Mouse (Mus musculus): ENCODE results near the gene H2afj.

Gene H2afj

DNA sequence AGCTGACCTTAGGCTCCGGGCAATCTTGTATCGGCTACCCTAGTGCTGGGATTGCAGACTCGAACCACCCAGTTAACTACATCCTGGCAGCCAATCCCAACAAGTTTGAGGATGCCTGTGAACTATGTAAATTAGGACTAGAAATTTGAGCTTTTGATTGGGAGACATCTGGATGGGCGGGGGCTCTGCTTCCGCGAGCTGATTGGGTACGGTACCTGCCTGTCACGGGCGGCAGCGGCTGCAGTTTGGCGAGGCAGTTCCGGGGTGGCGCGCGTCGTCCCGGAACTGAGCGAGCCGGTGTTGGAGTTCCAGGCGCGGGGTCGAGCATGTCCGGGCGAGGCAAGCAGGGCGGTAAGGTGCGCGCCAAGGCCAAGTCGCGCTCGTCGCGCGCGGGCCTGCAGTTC is at the start of gene H2afj:
Gene H2afj, plus strand, starts transcription at position 231 of the 404 bp plus-strand sequence.
- in situ Hi-C loops (cut with MboI, MseI) = loop anchor here (5.0 to 25.0 kb wide), 4 partner anchors 157 to 1886 kb away; partner anchors contain the start of genes Cdkn1b (in 1 of the 2) and Strap (in 1 of the 2)

DNA sequence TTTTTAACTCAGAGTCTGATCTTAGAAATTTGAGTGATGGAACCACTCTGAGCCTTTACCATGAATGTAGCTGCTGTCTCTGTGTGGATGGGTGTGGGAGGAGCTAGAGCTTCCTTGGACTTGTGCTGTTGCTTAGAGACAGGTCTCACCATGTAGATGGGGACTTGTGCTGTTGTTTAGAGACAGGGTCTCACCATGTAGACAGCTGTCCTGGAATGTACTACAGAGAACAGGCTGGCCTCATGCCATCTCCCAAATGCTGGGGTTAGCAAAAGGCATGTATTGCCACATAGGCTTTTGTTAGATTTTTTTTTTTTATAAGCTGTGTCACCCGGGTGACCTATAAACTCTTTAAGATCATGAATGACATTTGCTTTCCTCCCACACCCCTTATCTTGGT is 44.1 kb upstream of the H2afj start:
- in situ Hi-C loops (cut with MboI, MseI) = no loop called here

DNA sequence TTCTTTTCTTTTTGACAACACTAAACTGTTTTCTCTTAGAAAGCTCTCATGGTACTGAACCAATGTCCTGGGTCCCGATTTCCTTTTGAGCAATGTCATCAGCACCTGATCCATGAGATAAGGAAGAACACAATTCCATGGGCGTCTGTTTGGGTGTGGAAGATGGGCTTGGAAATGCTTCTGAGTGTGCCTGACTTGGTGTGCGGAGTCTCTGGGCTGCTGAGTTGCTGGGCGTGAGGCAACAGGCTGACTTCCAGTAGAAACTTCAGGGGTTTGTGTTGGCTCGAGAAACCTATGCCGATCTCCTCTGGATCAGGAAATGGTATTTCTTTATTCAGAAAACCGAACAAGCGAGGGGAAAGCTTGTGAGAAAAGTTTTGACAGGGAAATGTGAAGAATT is 38.9 kb upstream of the H2afj start:
- in situ Hi-C loops (cut with MboI, MseI) = no loop called here

DNA sequence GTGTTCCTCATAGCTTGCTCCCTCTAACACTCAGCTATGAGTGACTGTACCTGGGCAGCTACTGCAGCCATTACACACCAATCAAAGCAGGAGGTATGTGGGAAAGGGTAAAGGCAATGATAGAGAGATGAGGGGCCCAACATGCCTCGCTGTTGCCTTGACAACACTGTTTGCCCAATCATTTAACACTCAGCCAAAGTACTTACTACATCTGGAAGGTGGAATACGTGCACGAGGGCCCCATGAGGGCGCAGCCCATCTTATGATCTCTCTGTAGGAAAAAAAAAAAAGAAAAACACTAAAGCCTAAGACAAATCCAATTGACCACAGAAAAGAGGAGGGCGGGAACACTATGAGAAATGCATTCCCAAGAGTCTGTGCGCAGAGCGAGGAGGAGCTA is 38.2 kb upstream of the H2afj start:
- in situ Hi-C loops (cut with MboI, MseI) = loop anchor here in 1 of 2 experiments (5.0 kb wide), 1 partner anchor 1328 kb away; no protein-coding TSS in a partner anchor

DNA sequence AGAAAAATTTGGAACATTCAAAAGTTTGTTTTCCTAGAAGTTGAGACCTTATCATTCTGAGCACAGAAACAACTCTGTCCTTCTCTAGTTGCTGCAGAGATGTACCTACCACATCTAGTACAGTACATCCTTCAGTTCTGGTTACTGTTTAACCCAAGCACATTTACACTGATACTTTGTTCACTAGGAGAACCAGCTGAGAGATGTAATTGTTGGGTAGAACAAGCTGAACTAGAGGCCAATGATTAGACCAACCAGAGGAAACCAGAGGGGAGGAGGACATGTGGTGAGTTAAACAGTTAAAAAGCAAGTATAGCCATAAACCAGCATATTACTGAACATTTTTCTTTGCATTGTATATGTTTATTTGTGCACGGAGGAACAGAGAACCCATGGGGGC is 31.7 kb upstream of the H2afj start:
- in situ Hi-C loops (cut with MboI, MseI) = no loop called here

DNA sequence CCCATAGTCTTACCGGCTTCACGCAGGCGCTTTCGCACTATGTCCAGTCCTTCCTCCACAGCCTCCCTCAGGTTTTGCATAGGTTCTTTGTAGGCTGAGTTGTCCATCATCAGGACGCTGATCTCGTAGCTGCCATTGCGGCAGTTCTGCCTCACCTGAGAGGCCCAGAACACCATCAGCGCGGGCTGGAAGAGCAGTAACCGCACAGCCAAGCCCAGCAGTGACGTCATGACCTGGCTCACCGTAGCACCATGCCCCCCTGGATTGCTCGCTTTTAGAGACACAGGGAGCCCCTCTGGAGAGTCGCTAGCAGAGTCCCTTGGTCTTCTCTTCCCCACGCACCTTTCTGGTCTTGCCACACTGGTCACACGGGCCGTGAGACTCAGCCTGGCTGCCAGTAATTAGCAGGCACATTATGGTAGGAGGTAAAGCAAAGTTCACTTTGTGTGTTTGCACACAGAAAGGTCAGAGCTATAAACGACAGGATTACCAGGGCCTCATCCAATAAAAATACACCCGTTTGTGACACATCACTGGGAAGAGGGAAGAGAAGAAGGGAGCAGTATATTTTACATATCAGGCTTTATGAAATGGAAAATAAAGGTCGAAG is 26.6 kb upstream of the H2afj start, which contains the start of gene Gucy2c:
Gene Gucy2c, minus strand, starts transcription at position 389 of the 610 bp plus-strand sequence.
- in situ Hi-C loops (cut with MboI, MseI) = no loop called here

DNA sequence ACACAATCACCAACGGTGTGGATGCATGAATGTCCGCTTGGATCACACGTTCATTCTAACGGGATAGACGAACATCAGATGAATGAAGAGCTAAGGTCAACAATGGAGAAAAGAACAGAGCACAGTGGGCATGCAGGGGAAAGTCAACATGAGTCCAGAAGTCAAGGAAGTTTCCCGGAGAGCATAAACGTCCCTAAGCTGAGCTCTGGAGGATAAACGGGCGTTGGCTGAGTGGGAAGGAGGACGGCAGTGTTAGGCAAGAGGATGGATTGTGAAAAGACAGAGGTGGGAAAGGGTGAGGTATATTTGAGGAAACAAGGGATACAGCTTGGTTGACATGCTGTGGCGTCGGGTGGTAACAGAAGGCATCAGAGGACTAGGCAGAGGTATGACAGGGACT is 25.9 kb upstream of the H2afj start:
- in situ Hi-C loops (cut with MboI, MseI) = no loop called here

DNA sequence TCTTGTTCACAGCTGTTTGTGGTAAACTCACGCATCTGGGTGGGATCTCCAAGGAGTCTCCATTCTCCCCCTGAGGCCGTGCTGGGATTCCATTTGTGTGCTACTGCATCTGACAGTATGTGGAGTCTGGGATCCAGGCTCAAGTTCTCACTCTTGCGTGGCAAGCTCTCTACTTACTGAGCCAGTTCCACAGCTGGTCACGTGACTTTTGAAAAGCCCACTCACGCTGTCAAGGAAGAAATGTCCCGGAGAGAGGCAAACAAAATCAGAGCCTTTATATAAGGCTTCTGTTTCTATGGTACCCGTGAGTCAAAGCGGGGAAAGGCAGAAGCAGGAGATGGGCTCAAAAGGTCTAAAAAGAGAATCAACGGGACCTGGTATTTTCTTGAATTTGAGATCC is 25.3 kb upstream of the H2afj start:
- in situ Hi-C loops (cut with MboI, MseI) = no loop called here

DNA sequence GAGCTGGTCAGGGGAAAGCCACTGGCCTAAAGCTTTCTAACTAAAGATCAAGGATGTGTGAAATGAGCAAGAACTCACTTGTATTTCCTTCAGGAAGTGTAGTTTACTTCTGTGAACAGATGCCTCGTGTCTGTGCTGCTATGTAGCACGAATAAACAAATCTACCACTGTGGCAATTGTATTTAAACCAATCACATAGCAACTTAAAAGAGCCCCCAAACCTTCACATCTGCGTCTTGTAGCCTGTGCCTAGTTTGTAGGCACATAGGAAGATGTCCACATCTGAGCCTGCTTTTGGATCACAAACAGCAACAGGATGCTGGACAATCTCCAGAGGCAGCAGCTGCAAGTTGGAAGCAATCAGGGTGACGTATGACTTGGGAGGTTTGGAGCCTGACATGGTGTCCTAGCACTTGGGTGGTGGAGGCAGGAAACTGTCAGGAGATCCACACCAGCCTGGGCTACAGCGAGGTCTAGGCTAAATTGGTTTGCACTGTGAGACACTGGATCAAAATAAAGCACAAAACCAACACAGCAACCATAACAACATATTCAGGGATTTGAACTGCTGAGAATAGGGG is 18.6 kb upstream of the H2afj start:
- in situ Hi-C loops (cut with MboI, MseI) = no loop called here

DNA sequence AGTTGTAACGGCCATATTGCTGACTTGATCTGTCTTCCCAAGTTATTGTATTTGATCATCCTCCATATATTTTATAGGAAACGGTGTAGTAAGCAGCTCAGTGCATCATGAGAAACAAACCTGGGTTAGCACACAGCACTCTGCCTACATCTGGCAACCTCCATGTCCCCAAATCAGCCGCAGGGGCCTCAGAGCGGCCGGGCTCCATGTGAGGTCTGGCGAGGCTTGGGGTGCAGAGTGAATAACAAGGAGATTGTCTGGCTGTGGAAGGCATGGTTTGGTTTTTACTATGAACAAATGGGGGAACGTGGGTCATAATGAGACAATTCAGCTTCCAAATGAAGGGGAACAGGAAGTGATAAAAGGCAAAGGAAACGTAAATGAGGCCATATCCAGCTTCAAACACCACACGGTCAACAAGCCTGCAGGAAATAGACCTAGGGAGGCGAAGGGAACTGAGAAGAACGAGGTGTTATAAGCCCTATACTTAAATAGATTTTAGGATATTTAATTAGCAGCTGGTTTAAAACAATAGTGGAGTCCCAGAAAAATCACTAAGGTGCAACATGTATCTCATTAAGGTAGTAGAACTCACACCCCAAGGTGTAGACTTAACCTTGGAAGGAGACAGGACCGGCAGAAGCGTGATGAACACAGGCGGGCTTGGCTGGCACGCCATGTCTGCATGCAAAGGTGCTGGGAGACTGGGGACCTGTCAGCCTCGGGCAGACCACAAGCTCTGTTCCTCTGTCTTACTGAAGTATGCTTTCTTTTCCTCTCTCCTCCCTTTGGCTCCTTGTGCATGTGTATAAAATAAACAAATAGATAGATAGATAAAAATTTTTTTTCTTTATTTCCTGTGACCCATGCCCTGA is 14.9 kb upstream of the H2afj start:
- in situ Hi-C loops (cut with MboI, MseI) = loop anchor here in 1 of 2 experiments (10.0 kb wide), 1 partner anchor 1558 kb away; no protein-coding TSS in a partner anchor

DNA sequence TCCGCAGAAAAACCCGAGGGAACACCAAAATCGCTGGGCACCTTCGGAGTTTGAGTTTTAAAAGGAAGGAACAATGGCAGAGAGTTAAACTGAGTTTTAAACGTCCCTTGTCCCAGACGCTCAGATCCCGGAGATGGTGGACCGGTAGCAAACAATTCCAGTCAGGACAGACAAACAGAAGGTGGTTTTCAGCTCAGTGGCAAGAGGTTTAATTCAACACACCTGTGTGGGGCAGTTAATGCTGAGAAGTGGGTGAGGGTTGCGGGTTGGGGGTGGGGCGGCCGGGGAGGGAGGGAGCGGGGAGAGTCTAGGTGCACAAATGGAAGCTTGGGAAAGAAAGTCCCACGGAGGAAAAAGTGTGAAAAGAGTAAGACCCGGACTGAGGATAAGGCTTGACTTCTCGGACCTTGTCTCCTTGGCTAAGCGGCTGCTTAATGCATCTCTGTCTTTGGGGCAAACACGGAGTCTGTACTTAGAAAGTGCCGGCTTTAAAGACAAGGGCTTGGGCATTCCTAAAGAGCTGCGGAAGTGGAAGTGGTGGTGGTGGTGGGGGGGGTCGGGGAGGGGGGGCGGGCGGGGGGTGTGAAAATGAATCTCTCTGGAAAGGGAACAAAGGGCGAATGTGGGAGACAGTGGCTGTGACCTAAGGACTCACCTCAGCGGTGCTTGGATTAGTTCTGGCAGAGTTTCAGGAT is 14.1 kb upstream of the H2afj start:
- in situ Hi-C loops (cut with MboI, MseI) = loop anchor here in 1 of 2 experiments (10.0 kb wide), 1 partner anchor 1559 kb away; no protein-coding TSS in a partner anchor

DNA sequence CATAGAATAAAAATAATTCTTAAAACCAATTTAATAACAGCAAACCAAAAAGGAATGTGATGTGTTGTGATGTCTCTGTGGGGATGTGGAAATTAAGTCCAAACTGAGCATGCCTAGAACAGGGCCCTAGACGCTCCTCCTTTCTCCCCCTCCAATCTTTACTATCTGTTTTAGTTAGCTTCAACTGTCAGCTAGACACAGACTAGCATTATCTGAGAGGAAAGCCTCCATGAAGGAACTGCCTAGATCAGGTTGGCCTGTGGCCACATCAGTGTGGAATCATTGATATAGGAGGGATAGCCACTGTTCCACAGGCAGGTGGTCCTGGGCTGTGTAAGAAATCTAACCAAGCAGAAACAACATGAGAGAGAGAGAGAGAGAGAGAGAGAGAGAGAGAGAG is 12.9 kb upstream of the H2afj start:
- in situ Hi-C loops (cut with MboI, MseI) = loop anchor here in 1 of 2 experiments (10.0 kb wide), 1 partner anchor 1560 kb away; no protein-coding TSS in a partner anchor

DNA sequence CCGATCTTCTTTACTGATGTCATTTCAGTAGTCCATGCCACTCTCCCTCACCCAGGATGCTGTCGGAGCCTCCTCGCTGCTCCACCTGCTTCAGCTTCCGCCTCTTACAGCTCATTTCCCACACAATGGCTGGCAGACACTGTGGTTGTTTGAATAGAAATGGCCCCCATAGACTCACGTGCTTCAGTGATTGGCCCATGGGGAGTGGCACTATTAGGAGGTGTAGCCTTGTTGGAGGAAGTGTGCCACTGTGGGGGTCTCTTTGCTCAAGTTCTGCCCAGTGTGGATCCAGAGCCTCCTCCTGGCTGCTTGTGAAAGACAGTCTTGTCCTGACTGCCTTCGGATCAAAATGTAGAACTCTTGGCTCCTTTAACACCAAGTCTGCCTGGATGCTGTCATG is 12.2 kb upstream of the H2afj start:
- in situ Hi-C loops (cut with MboI, MseI) = loop anchor here in 1 of 2 experiments (10.0 kb wide), 1 partner anchor 1561 kb away; no protein-coding TSS in a partner anchor

DNA sequence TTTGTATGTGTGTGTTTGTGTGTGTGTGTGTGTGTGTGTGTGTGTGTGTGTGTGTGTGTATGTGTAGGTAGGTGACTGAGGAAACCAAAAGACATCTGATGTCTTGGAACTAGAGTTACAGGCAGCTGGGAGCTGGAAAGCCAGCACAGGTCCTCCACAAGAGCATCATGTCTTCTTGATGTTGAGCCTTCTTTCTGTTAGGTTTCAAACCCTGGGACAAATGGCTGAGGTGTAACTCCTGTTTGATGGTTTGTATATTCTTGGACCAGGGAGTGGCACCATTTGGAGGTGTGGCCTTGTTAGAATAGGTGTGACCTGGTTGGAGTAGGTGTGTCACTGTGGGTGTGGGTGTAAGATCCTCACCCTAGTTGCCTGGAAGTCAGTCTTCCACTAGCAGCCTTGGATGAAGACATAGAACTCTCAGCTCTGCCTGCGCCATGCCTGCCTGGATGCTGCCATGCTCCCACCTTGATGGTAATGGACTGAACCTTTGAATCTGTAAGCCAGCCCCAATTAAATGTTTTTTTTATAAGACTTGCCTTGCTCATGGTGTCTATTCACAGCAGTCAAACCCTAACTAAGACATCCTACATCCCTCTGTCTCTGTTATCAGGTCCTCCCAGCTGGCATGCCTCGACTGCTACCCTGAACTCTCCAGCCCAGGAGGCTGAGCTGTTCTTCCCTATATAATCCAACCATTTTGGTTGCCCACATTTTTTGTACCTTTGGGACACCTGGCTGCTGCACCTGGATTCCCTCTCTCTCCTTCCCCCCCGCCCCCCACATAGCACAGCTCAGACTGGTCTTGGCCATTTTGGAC is 10.0 kb upstream of the H2afj start:
- in situ Hi-C loops (cut with MboI, MseI) = loop anchor here in 1 of 2 experiments (10.0 kb wide), 1 partner anchor 1563 kb away; no protein-coding TSS in a partner anchor

DNA sequence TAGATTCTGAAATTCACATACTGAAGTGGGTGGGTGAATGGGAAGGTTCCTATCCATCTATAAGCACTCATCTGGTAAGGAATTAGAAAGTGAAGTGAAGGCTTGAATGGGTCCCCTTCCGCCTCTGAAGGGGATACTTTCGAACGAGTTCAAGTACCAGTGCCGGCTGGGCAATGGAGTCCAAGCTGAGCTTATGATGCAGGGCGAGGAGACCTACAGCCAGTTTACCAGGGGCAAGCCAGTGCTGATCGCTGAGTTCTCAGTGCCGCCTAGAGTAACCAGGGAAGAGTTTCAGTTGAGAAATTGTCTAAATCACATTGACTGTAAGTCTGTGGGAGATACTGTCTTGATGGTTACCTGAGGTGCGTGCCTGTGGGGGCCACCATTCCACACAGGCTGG is 7.3 kb upstream of the H2afj start:
- in situ Hi-C loops (cut with MboI, MseI) = loop anchor here (10.0 to 25.0 kb wide), 3 partner anchors 164 to 1866 kb away; partner anchors contain the start of gene Strap (in 1 of the 2)

DNA sequence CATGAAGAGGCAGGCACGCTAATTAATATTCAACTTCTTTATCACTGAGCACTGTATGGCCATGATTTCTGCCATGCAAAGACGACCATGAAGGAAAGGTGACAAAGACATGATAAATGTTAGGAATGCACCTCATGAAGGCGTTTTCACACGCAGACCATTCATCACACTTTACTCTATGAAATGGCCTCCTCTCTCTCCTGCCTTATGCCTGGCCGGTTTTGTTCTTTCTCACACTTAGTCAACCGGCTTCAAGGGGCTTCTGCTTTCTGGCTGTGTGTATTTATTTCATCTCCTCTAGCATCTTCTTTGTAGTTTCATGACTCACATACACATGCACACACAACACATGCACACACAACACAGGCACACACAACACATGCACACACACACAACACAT is 6.8 kb upstream of the H2afj start:
- in situ Hi-C loops (cut with MboI, MseI) = loop anchor here (10.0 to 25.0 kb wide), 3 partner anchors 164 to 1866 kb away; partner anchors contain the start of gene Strap (in 1 of the 2)

DNA sequence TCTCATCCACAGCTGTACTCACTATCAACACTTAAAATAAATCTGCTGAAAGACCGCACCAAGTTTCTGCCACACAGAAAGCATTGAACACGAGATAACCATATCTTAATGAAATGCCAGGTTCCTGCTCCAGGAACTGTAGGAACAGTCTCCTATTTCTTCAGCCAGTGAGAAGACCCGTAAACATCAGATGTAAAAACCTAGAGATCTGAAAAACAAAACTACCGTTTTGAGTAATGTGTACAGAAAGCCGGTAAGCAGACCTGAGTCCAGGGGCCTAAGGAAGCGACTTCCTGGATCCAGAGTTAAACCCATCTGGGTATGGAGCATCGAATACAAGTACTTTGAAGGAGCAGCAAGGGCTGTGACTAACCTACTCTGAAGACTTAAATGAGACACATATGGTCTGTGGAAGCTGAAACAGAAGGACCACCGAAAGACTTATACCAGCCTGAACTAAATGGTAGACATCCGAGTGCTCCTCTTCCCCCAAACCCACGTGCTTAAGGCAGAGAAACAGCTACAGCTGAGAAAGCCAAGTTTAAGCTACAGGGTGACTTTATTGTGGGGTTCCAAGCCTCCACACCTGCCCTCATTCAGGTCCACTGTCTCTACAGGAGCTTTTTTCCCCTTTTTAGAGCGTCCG is 4.8 kb upstream of the H2afj start:
- in situ Hi-C loops (cut with MboI, MseI) = loop anchor here (10.0 to 25.0 kb wide), 3 partner anchors 162 to 1868 kb away; partner anchors contain the start of gene Strap (in 1 of the 2)

DNA sequence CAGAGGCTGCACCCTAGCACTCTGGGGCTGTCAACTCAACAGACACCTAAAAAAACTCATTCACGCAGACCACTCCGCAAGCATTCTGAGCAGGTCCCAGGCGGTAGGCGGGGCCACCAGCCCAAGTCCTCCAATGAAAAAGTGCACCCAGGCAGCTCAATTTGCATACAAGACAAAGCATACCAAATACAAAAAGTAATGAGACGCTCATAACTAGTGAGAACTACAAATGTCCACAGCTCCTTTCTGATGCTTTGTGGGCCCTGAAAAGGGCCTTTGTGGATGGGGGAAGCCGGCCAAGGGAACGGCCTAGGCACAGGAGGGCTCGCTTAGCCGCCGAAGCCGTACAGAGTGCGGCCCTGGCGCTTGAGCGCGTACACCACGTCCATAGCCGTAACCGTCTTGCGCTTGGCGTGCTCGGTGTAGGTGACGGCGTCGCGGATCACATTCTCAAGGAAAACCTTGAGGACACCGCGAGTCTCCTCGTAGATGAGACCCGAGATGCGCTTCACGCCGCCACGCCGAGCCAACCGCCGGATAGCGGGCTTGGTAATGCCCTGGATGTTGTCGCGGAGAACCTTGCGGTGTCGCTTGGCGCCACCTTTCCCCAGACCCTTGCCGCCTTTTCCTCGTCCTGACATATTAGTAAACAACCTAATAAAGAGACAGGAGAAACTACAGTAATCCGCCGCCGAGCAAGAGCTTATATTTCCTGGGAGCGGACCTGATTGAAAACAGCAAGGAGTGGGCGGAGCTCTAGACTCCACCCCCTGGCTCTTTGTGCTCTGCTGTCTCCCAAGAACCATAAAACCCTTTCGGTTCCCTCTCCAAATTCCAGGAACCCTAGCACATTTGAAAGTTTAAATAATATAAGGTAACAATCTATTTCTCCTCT is 4.1 kb upstream of the H2afj start, which contains the start of gene Hist4h4:
Gene Hist4h4, minus strand, starts transcription at position 677 of the 895 bp plus-strand sequence.
- in situ Hi-C loops (cut with MboI, MseI) = loop anchor here (10.0 to 25.0 kb wide), 3 partner anchors 161 to 1869 kb away; partner anchors contain the start of gene Strap (in 1 of the 2)

All from T-helper 17 cell (primary cell).